Mouse (Mus musculus) hindbrain, embryonic 12.5 days (tissue): ENCODE results near the gene Hltf. TPM values are rescaled to one million over a fixed set of nuclear protein-coding genes. Genes with fewer than 3 reads are reported as not detected.
A peak's percentile ranks its signal among the peaks of the same experiment; 100 is the strongest.
"Not testable (repeated sequence)": the region's sequence is repeated elsewhere in the genome, so short reads cannot be mapped to it uniquely, and the experiment has no call there.

ENCODE experiments used
- ATAC-seq: fragments of 200-750 bp; cut with Nextera tagmentation; 2 replicates; pipeline ENCODE4 v1.8.0; 2017; ENCODE audit warnings: moderate TSS enrichment; ENCODE audit not compliant: low FRiP score
- H3K27ac ChIP-seq: fragments of 300-500 bp; sonication (generic); 2 replicates; pipeline ENCODE4 v1.5.1; 2016; ENCODE audit warnings: mild to moderate bottlenecking
- H3K27me3 ChIP-seq: fragments of 300-500 bp; sonication (generic); 2 replicates; pipeline ENCODE4 v1.6.1; 2016; ENCODE audit warnings: mild to moderate bottlenecking
- H3K36me3 ChIP-seq: fragments of 300-500 bp; sonication (generic); 2 replicates; pipeline ENCODE4 v1.6.1; 2016; ENCODE audit warnings: mild to moderate bottlenecking
- H3K4me1 ChIP-seq: fragments of 300-500 bp; sonication (generic); 2 replicates; pipeline ENCODE4 v1.6.1; 2016
- H3K4me2 ChIP-seq: fragments of 300-500 bp; sonication (generic); replicated peaks from 2 replicates; pipeline ENCODE4 v1.6.1; 2016; ENCODE audit warnings: mild to moderate bottlenecking
- H3K4me3 ChIP-seq: fragments of 300-500 bp; sonication (generic); 2 replicates; pipeline ENCODE4 v1.5.1; 2016; ENCODE audit warnings: mild to moderate bottlenecking
- H3K9ac ChIP-seq: fragments of 300-500 bp; sonication (generic); 2 replicates; pipeline ENCODE4 v1.6.1; 2016; ENCODE audit warnings: mild to moderate bottlenecking, moderate library complexity
- H3K9me3 ChIP-seq: fragments of 300-500 bp; sonication (generic); replicated peaks from 2 replicates; pipeline ENCODE4 v1.6.1; 2016; ENCODE audit warnings: mild to moderate bottlenecking
- WGBS: fragments of 180-500 bp; shearing (Covaris S2); methylation state at CpG from one replicate; pipeline ENCODE4 v1.1.7; 2016; 5-methylcytosine and 5-hydroxymethylcytosine counted together
- polyA plus RNA-seq: library from polyadenylated mRNA; unstranded; fragments of >200 nt; fragmentation: Nextera tagmentation; extraction: Ambion mirVana; gene quantifications from 2 replicates; pipeline ENCODE4 v1.2.1, GENCODE M21; 2016

Gene Hltf
- polyA plus RNA-seq, 1 experiment from 2014 or later, result 22.4 TPM

- H3K4me3 ChIP-seq, result no peak overlapping the region
- no peaks in the 10 kb centered on the region for H3K9me3 ChIP-seq
- no peak overlapping the region for H3K9ac ChIP-seq
- 92% methylated on average over 19 of the region's 19 CpGs for WGBS
- H3K4me1 ChIP-seq, result no peaks in the 10 kb centered on the region
- H3K36me3 ChIP-seq, result peaks cover 13% of the 10 kb centered on the region
- no peaks in the 10 kb centered on the region for H3K27me3 ChIP-seq
- H3K27ac ChIP-seq, result no peak overlapping the region
- no peak overlapping the region for H3K4me2 ChIP-seq
- no peak for ATAC-seq
Measured at GRCm38 (mm10) chr3:20119044-20119591, 61.5 kb downstream of the Hltf start.

GRCm38 (mm10) chr3:20119686-20120244 is 62.2 kb downstream of the Hltf start:
- no peak overlapping the region for H3K4me3 ChIP-seq
- ATAC-seq, result no peak
- no peak overlapping the region for H3K27ac ChIP-seq
- H3K4me1 ChIP-seq, result no peaks in the 10 kb centered on the region
- peaks cover 13% of the 10 kb centered on the region for H3K36me3 ChIP-seq
- no peaks in the 10 kb centered on the region for H3K27me3 ChIP-seq
- no peak overlapping the region for H3K9ac ChIP-seq
- no peaks in the 10 kb centered on the region for H3K9me3 ChIP-seq
- 59% methylated on average over 4 of the region's 4 CpGs for WGBS
- H3K4me2 ChIP-seq, result no peak overlapping the region

- not testable (repeated sequence) for ATAC-seq, H3K4me1 ChIP-seq, H3K27ac ChIP-seq, H3K9me3 ChIP-seq, H3K9ac ChIP-seq, H3K4me2 ChIP-seq, H3K4me3 ChIP-seq, H3K27me3 ChIP-seq
- peaks cover 11% of the 10 kb centered on the region for H3K36me3 ChIP-seq
- WGBS, result 95% methylated on average over 5 of the region's 5 CpGs
Measured at GRCm38 (mm10) chr3:20121582-20121981, 64.0 kb downstream of the Hltf start.

GRCm38 (mm10) chr3:20125604-20126003 is 68.0 kb downstream of the Hltf start:
- no peak overlapping the region for H3K4me3 ChIP-seq
- WGBS, result 92% methylated on average over 5 of the region's 5 CpGs
- H3K27me3 ChIP-seq, result no peaks in the 10 kb centered on the region
- no peak overlapping the region for H3K4me2 ChIP-seq
- ATAC-seq, result no peak
- H3K4me1 ChIP-seq, result no peaks in the 10 kb centered on the region
- no peak overlapping the region for H3K27ac ChIP-seq
- no peak overlapping the region for H3K9ac ChIP-seq
- H3K9me3 ChIP-seq, result no peaks in the 10 kb centered on the region
- no peaks in the 10 kb centered on the region for H3K36me3 ChIP-seq

GRCm38 (mm10) chr3:20127047-20127595 is 69.5 kb downstream of the Hltf start:
- H3K4me2 ChIP-seq, result no peak overlapping the region
- no peak overlapping the region for H3K27ac ChIP-seq
- H3K27me3 ChIP-seq, result no peaks in the 10 kb centered on the region
- H3K9ac ChIP-seq, result no peak overlapping the region
- H3K4me1 ChIP-seq, result no peaks in the 10 kb centered on the region
- ATAC-seq, result no peak
- H3K9me3 ChIP-seq, result no peaks in the 10 kb centered on the region
- H3K4me3 ChIP-seq, result no peak overlapping the region
- WGBS, result 70% methylated on average over 2 of the region's 2 CpGs
- H3K36me3 ChIP-seq, result no peaks in the 10 kb centered on the region

GRCm38 (mm10) chr3:20129491-20129890 is 71.9 kb downstream of the Hltf start:
- H3K27me3 ChIP-seq, result no peaks in the 10 kb centered on the region
- no peaks in the 10 kb centered on the region for H3K36me3 ChIP-seq
- no peak overlapping the region for H3K4me2 ChIP-seq
- no peaks in the 10 kb centered on the region for H3K9me3 ChIP-seq
- H3K27ac ChIP-seq, result no peak overlapping the region
- 85% methylated on average over 5 of the region's 5 CpGs for WGBS
- no peak for ATAC-seq
- no peak overlapping the region for H3K9ac ChIP-seq
- H3K4me1 ChIP-seq, result no peaks in the 10 kb centered on the region
- H3K4me3 ChIP-seq, result no peak overlapping the region

GRCm38 (mm10) chr3:20130456-20131349 is 73.1 kb downstream of the Hltf start:
- WGBS, result 95% methylated on average over 8 of the region's 8 CpGs
- ATAC-seq, result 0 out of 2 replicates have a peak, but pooled peaks have one; percentile 40

GRCm38 (mm10) chr3:20131350-20131720 is 73.7 kb downstream of the Hltf start:
- H3K4me1 ChIP-seq, result no peaks in the 10 kb centered on the region
- H3K4me3 ChIP-seq, result no peak overlapping the region
- no peak for ATAC-seq
- no peak overlapping the region for H3K4me2 ChIP-seq
- WGBS, result 89% methylated on average over 2 of the region's 2 CpGs
- H3K27ac ChIP-seq, result no peak overlapping the region
- H3K36me3 ChIP-seq, result no peaks in the 10 kb centered on the region
- H3K9me3 ChIP-seq, result no peaks in the 10 kb centered on the region
- no peak overlapping the region for H3K9ac ChIP-seq
- H3K27me3 ChIP-seq, result no peaks in the 10 kb centered on the region

More at GRCm38 (mm10) chr3:20130456-20131349, 73.1 kb downstream of the Hltf start:
- no peak overlapping the region for H3K4me3 ChIP-seq
- H3K9me3 ChIP-seq, result no peaks in the 10 kb centered on the region
- H3K27ac ChIP-seq, result no peak overlapping the region
- no peaks in the 10 kb centered on the region for H3K27me3 ChIP-seq
- H3K36me3 ChIP-seq, result no peaks in the 10 kb centered on the region
- no peak overlapping the region for H3K9ac ChIP-seq
- H3K4me2 ChIP-seq, result no peak overlapping the region
- H3K4me1 ChIP-seq, result no peaks in the 10 kb centered on the region

- Histone ChIP-seq H3K4me3 (no peak overlapping the region), H3K4me1 (no peaks in the 10 kb centered on the region), H3K9ac (no peak overlapping the region), H3K27me3 (no peaks in the 10 kb centered on the region), H3K4me2 (no peak overlapping the region), H3K36me3 (no peaks in the 10 kb centered on the region), H3K9me3 (no peaks in the 10 kb centered on the region), H3K27ac (no peak overlapping the region)
- WGBS, result 100% methylated on average over 1 of the region's 1 CpGs
- no peak for ATAC-seq
Measured at GRCm38 (mm10) chr3:20132731-20133130, 75.1 kb downstream of the Hltf start.

- Histone ChIP-seq H3K9ac (no peak overlapping the region), H3K4me3 (no peak overlapping the region), H3K27me3 (no peaks in the 10 kb centered on the region), H3K27ac (no peak overlapping the region), H3K4me2 (no peak overlapping the region), H3K36me3 (no peaks in the 10 kb centered on the region), H3K9me3 (no peaks in the 10 kb centered on the region), H3K4me1 (no peaks in the 10 kb centered on the region)
- WGBS, result 92% methylated on average over 1 of the region's 1 CpGs
- no peak for ATAC-seq
Measured at GRCm38 (mm10) chr3:20133745-20134144, 76.1 kb downstream of the Hltf start.

GRCm38 (mm10) chr3:20134545-20134944 is 76.9 kb downstream of the Hltf start:
- no peak for ATAC-seq
- Histone ChIP-seq H3K4me1 (no peaks in the 10 kb centered on the region), H3K4me2 (no peak overlapping the region), H3K36me3 (no peaks in the 10 kb centered on the region), H3K9me3 (no peaks in the 10 kb centered on the region), H3K27ac (no peak overlapping the region), H3K4me3 (no peak overlapping the region), H3K9ac (no peak overlapping the region), H3K27me3 (no peaks in the 10 kb centered on the region)
- 79% methylated on average over 3 of the region's 3 CpGs for WGBS

- no peaks in the 10 kb centered on the region for H3K36me3 ChIP-seq
- WGBS, result 92% methylated on average over 9 of the region's 9 CpGs
- no peak for ATAC-seq
- H3K9ac ChIP-seq, result no peak overlapping the region
- H3K4me2 ChIP-seq, result no peak overlapping the region
- no peak overlapping the region for H3K4me3 ChIP-seq
- H3K9me3 ChIP-seq, result no peaks in the 10 kb centered on the region
- no peaks in the 10 kb centered on the region for H3K4me1 ChIP-seq
- H3K27me3 ChIP-seq, result no peaks in the 10 kb centered on the region
- H3K27ac ChIP-seq, result no peak overlapping the region
Measured at GRCm38 (mm10) chr3:20136868-20137581, 79.4 kb downstream of the Hltf start.
